In genomic region chr4:45505671-45506070, GRCm38 (mm10) we compare ENCODE assay signal across 13 mouse cellular contexts. TPM values are rescaled to one million over a fixed set of nuclear protein-coding genes. Genes with fewer than 3 reads are reported as not detected.
A peak's percentile ranks its signal among the peaks of the same experiment; 100 is the strongest.
DNase-seq lines count a peak whose midpoint lies in the region; ATAC-seq and TF ChIP-seq lines count a peak whose summit lies in the region.
"Had no signal": no experiment of that assay in that cellular context is flagged by ENCODE, and none has a peak within 500 bp of the region (broad histone marks: within the 10 kb centered on the region; RNA-seq: fewer than 3 reads in every experiment).

No protein-coding gene starts in this region.

- no peak overlapping the region for H3K4me3 ChIP-seq in heart, embryonic 14.5 days (ENCODE audit: control insufficient read depth in 1 of 2, insufficient read depth in 1 of 2, low read depth in 1 of 2, low read length in 2 of 2)
- no peak overlapping the region for H3K4me3 ChIP-seq in liver, adult 2 months (ENCODE audit: insufficient read depth, low read depth, low read length)
- H3K4me3 ChIP-seq: left cerebral cortex, adult 2 months; limb, embryonic 13.5 days; midbrain, embryonic 13.5 days had no signal

- peak overlapping the region; percentile 67 for H3K9ac ChIP-seq in heart, embryonic 14.5 days (ENCODE audit: low read length)
- peak overlapping the region; percentile 16; the same call in 1 of the 2 replicates for H3K9ac ChIP-seq in liver, adult 2 months (ENCODE audit: low read depth, low read length)
- H3K9ac ChIP-seq: midbrain, embryonic 13.5 days had no signal

- H3K36me3 ChIP-seq in heart, embryonic 14.5 days (ENCODE audit: control insufficient read depth, insufficient read depth, low read length), result no peaks in the 10 kb centered on the region
- no peaks in the 10 kb centered on the region for H3K36me3 ChIP-seq in liver, adult 2 months (ENCODE audit: control insufficient read depth, insufficient read depth, low read length)
- H3K36me3 ChIP-seq: limb, embryonic 13.5 days; midbrain, embryonic 13.5 days had no signal

- no peak for DNase-seq in heart, adult 18-20 months
- peak; percentile 87 for DNase-seq in liver, adult 2 months (ENCODE audit: extremely low read depth, low read depth, low spot score)
- no peak for DNase-seq in liver
- DNase-seq in kidney, adult 8-10 months, result peak; percentile 80 to 87
- DNase-seq in kidney, postnatal 25 days, result peak; percentile 75 to 89
- DNase-seq: cerebellum, postnatal 14 days; lung, postnatal 4 days; thymus, adult 2 months had no signal

- no peaks in the 10 kb centered on the region for H3K27me3 ChIP-seq in heart, embryonic 14.5 days (ENCODE audit: control insufficient read depth, insufficient read depth, low read length)
- H3K27me3 ChIP-seq in liver, adult 2 months (ENCODE audit: control insufficient read depth, insufficient read depth, low read length), result no peaks in the 10 kb centered on the region

- H3K9me3 ChIP-seq in heart, embryonic 14.5 days (ENCODE audit: control insufficient read depth, low read length), result no peaks in the 10 kb centered on the region
- H3K9me3 ChIP-seq: limb, embryonic 13.5 days; midbrain, embryonic 13.5 days had no signal

- 0 out of 2 replicates have a peak overlapping the region, but pooled peaks have one; percentile 54 for H3K4me2 ChIP-seq in heart, embryonic 14.5 days (ENCODE audit: low read length)
- H3K4me2 ChIP-seq: limb, embryonic 13.5 days; midbrain, embryonic 13.5 days had no signal

- no peak for TF ChIP-seq CTCF in liver, adult 2 months (IDR thresholded peaks at IDR 0.05; ENCODE audit: low read depth, low read length)

- ATAC-seq in heart, embryonic 14.5 days (ENCODE audit: insufficient number of reproducible peaks, insufficient read depth, low FRiP score, low read depth), result no peak
- no peak for ATAC-seq in cerebellum, adult (ENCODE audit: insufficient number of reproducible peaks, low FRiP score, low TSS enrichment)
- ATAC-seq: midbrain, embryonic 13.5 days had no signal

- no peak for TF ChIP-seq POLR2A in liver, adult 2 months (IDR thresholded peaks at IDR 0.05; ENCODE audit: extremely low read depth, insufficient read depth, low read length)

- H3K27ac ChIP-seq in heart, embryonic 14.5 days (replicated peaks in 1 of 2; ENCODE audit: control insufficient read depth in 1 of 2, insufficient read depth in 1 of 2, low read depth in 2 of 2, low read length in 2 of 2), result peak overlapping the region; percentile 88 to 99
- H3K27ac ChIP-seq in liver, adult 2 months (replicated peaks; ENCODE audit: insufficient read depth, low read depth, low read length), result peak overlapping the region; percentile 46
- H3K27ac ChIP-seq: left cerebral cortex, adult 2 months; limb, embryonic 13.5 days; midbrain, embryonic 13.5 days had no signal

- WGBS in heart, embryonic 14.5 days, result 80% methylated on average over 2 of the region's 2 CpGs
- WGBS in liver, adult 2 months, result 46% methylated on average over 2 of the region's 2 CpGs

- H3K4me1 ChIP-seq in heart, embryonic 14.5 days (ENCODE audit: control insufficient read depth in 2 of 2, insufficient read depth in 2 of 2, low read length in 2 of 2), result peaks cover 60 to 76% of the 10 kb centered on the region in 2 experiments
- peaks cover 72% of the 10 kb centered on the region for H3K4me1 ChIP-seq in liver, adult 2 months (ENCODE audit: control insufficient read depth, insufficient read depth, low read length)

- H3K79me2 ChIP-seq in liver, adult 2 months (ENCODE audit: control insufficient read depth, insufficient read depth, low read length), result peaks cover 72% of the 10 kb centered on the region

RNA-seq across cellular contexts. Expression of gene Shb, which starts 26.6 kb away (rescaled TPM):
- polyA plus RNA-seq in heart, embryonic 14.5 days (2014; fragmentation: Nextera tagmentation; extraction: Ambion mirVana), result 15.3 and 19.0 TPM in 2 replicates
- 10 to 100 TPM; 32.5 to 45.3 TPM for total RNA-seq in heart, adult 18-20 months (2021)
- 16.1 and 17.1 TPM in 2 replicates for total RNA-seq in liver, adult 2 months (2014; rRNA removed)
- polyA plus RNA-seq in liver, adult 2 months (2012; rRNA removed), result 42.1 and 65.7 TPM in 2 replicates

Comparison
In these comparisons a context has a peak if more than half of its experiments do, and no peak if none do; other contexts are left out.
1. DNase-seq: peak in liver, adult 2 months (single experiment), kidney, adult 8-10 months (2 of 2) and kidney, postnatal 25 days (2 of 2); none in heart, adult 18-20 months (0 of 2) and liver (single experiment).